Mouse (Mus musculus) G1E (cell line): Measurements from ENCODE around the gene Ski. TPM values are rescaled to one million over a fixed set of nuclear protein-coding genes. Genes with fewer than 3 reads are reported as not detected.
A peak's percentile ranks its signal among the peaks of the same experiment; 100 is the strongest.

Experiments used
- ATAC-seq: 2 replicates; pipeline ENCODE4 v1.8.0; 2016; ENCODE audit warnings: mild to moderate bottlenecking; ENCODE audit not compliant: insufficient number of reproducible peaks, poor library complexity, low FRiP score, severe bottlenecking; ENCODE audit errors: extremely low read depth
- DNase-seq: peaks from one replicate; pipeline ENCODE4 v3.0.0; 2012; ENCODE audit warnings: low spot score
- H3K27me3 ChIP-seq: 2 replicates; pipeline ENCODE4 v1.6.1; 2012; ENCODE audit warnings: mild to moderate bottlenecking, low read length, inconsistent platforms; ENCODE audit not compliant: insufficient read depth
- H3K36me3 ChIP-seq: replicated peaks from 2 replicates; pipeline ENCODE3; 2012; ENCODE audit warnings: mild to moderate bottlenecking, inconsistent platforms
- H3K4me1 ChIP-seq: 2 replicates; pipeline ENCODE4 v1.6.1; 2012; ENCODE audit warnings: low read depth, low read length, inconsistent platforms, mixed read lengths; ENCODE audit not compliant: insufficient read depth
- H3K4me3 ChIP-seq: 2 replicates; pipeline ENCODE4 v1.5.1; 2012; ENCODE audit warnings: low read depth, mild to moderate bottlenecking, inconsistent platforms, low read length, moderate library complexity, mixed read lengths
- H3K9me3 ChIP-seq: replicated peaks from 2 replicates; pipeline ENCODE4 v1.6.1; 2012; ENCODE audit warnings: inconsistent platforms
- CTCF ChIP-seq: IDR thresholded peaks from 2 replicates; pipeline ENCODE4 v1.5.1; 2012; ENCODE audit warnings: low read depth, low read length, inconsistent platforms, mixed read lengths
- GATA1 ChIP-seq: IDR thresholded peaks from 2 replicates; pipeline ENCODE4 v1.6.1; 2012; ENCODE audit warnings: borderline replicate concordance, low read length, inconsistent platforms, mixed read lengths
- GATA2 ChIP-seq: IDR thresholded peaks from 2 replicates; pipeline ENCODE4 v1.6.1; 2012; ENCODE audit warnings: low read depth, low read length, inconsistent platforms, borderline replicate concordance
- POLR2AphosphoS5 ChIP-seq: IDR thresholded peaks from 2 replicates; pipeline ENCODE4 v1.6.1; 2012; ENCODE audit warnings: low read depth, low read length, inconsistent platforms; ENCODE audit not compliant: insufficient replicate concordance
- TAL1 ChIP-seq: conservative IDR thresholded peaks from 2 replicates; pipeline ENCODE4 v1.6.1; 2012; ENCODE audit warnings: low read depth, low read length, inconsistent platforms, mixed read lengths
- polyA plus RNA-seq: library from polyadenylated mRNA; stranded (reverse); fragments of >175 nt; gene quantifications from 2 replicates; pipeline ENCODE4 v1.2.3, GENCODE M21; 2012
- total RNA-seq, 2 experiments: library from RNA; stranded (forward) in 1 of 2; stranded (reverse) in 1 of 2; fragments of 200-1000 nt in 1 of 2; fragments of >200 nt in 1 of 2; fragmentation: Nextera tagmentation in 1 of 2; gene quantifications; 2 replicates each; pipeline ENCODE4 v1.2.3; 2014 to 2017

The Ski gene
- total and polyA plus RNA-seq, 3 experiments: 16.9 to 58.4 (median 40.7) TPM

DNA sequence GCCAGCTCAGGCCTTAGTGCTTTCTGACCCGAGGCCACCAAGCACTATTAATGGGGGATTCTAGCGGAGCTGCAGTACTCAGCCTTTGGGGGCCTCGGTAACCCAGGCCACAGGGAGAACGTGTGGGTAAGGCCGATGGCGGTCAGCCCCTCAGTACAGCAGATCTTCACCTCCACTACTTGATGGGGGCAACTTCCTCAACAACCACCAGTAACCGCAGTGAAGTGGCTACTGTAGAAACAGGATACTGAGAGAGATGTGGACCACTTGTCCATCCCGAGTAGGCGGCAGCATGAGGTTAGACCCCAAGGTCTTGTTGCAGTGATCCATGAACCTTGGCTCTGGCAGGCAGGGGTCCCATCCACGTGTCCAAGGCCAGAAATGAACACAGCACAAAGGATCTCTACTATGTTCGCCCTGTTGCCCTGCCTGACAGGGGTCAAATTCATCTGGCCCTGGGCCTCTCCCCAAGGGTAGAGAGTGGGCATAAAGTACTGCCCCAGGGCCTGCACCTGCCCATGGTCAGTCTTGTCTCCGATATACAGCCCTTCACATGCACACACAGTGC, 71.1 kb downstream of the Ski start:
- ATAC-seq (no peak), DNase-seq (no peak)
- peaks cover 49% of the 10 kb centered on the region for H3K27me3 ChIP-seq
- H3K4me1 ChIP-seq: peaks cover 35% of the 10 kb centered on the region
- no peak for TF ChIP-seq GATA2
- no peak for TF ChIP-seq POLR2AphosphoS5
- no peak for TF ChIP-seq CTCF
- no peak for TF ChIP-seq GATA1
- TF ChIP-seq TAL1: no peak
- H3K4me3 ChIP-seq: peak overlapping the region; percentile 60; the same call in 1 of the 2 replicates
- H3K36me3 ChIP-seq: peaks cover 42% of the 10 kb centered on the region
- H3K9me3 ChIP-seq: peaks cover 10% of the 10 kb centered on the region; the same call in 1 of the 2 replicates

DNA sequence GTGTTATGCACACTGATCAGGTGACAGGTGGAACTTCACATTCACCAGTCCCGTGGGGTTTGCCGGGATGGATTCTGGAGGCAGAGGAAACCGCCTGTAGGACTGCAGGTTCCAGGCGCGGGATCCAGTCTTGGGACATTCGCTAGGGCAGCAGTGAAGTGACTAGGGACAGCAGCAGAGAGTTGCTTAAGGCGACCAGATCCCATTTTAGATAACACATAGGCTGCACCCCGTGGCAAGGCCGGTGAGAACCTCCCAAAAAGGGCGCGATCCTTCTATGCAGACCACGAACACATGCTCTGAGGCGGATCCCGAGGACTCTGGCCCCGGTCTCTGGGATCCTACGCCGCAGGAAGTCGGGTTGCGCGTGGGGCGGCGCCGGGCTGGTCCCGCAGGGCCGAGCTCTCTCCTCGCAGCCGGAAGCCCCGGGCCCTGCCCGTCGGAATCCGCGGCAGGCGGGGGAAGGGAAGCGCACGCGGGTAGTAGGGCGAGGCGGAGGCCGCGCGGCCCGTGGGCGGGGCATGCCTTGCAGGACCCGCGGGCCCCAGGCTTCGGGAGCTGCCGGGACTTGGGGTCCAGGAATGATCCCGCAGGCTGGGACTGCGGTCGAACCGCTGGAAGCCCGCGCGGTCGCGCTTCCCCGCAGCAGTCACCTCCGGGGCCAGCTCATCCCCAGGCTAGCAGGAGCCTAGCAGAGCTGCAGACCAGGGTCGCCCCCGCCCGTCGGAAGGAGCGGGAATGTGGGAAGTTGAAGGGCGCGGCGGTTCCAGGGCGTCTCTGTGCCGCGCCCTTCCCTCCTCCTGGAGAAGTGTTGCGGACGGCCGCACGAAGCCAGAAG, 71.9 kb downstream of the Ski start:
- TF ChIP-seq POLR2AphosphoS5 (no peak), GATA1 (no peak), GATA2 (no peak), TAL1 (no peak), CTCF (no peak)

GRCm38 (mm10) chr4:155149941-155150275, 72.5 kb downstream of the Ski start:
- Histone ChIP-seq H3K36me3 (peaks cover 28% of the 10 kb centered on the region), H3K4me3 (no peak overlapping the region), H3K9me3 (peaks cover 10% of the 10 kb centered on the region; the same call in 1 of the 2 replicates), H3K4me1 (peaks cover 38% of the 10 kb centered on the region), H3K27me3 (peaks cover 62% of the 10 kb centered on the region)
- no peak for DNase-seq
- no peak for ATAC-seq
- TF ChIP-seq GATA2 (no peak), CTCF (no peak), GATA1 (no peak), POLR2AphosphoS5 (no peak), TAL1 (no peak)

More for the DNA sequence above, 71.9 kb downstream of the Ski start:
- Histone ChIP-seq H3K27me3 (peaks cover 56% of the 10 kb centered on the region), H3K4me1 (peaks cover 36% of the 10 kb centered on the region), H3K9me3 (peaks cover 10% of the 10 kb centered on the region; the same call in 1 of the 2 replicates), H3K36me3 (peaks cover 34% of the 10 kb centered on the region), H3K4me3 (peak overlapping the region; percentile 60; the same call in 1 of the 2 replicates)
- DNase-seq (peak; percentile 56), ATAC-seq (no peak)

- peaks cover 22% of the 10 kb centered on the region for H3K36me3 ChIP-seq
- TF ChIP-seq POLR2AphosphoS5 (no peak), GATA1 (no peak), CTCF (no peak), TAL1 (no peak), GATA2 (no peak)
- H3K27me3 ChIP-seq: peaks cover 66% of the 10 kb centered on the region
- ATAC-seq (no peak), DNase-seq (no peak)
- H3K9me3 ChIP-seq: peaks cover 10% of the 10 kb centered on the region; the same call in 1 of the 2 replicates
- peaks cover 40% of the 10 kb centered on the region for H3K4me1 ChIP-seq
- no peak overlapping the region for H3K4me3 ChIP-seq
Observed at GRCm38 (mm10) chr4:155148910-155149698, 73.3 kb downstream of the Ski start.

DNA sequence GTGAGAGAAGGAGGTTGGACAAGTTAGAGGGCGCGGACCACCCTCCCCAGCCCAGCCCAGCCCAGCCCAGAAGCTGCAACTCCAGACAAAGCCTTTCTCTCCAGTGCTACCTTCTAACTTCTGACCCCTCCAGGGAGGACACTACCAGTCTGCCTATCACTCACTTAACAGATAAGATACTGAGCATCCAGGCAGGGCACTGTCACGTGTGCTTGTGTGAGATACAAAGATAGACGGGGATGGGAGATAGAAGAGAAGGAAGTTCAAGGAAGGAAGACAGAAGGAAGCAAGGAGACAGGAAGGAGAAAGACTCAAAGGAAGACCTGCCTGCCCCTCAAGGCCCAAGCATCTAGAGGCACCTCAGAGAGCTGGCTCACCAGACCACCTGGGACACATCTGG, 73.9 kb downstream of the Ski start:
- no peak overlapping the region for H3K4me3 ChIP-seq
- peaks cover 10% of the 10 kb centered on the region; the same call in 1 of the 2 replicates for H3K9me3 ChIP-seq
- DNase-seq (no peak), ATAC-seq (no peak)
- peaks cover 41% of the 10 kb centered on the region for H3K4me1 ChIP-seq
- peaks cover 17% of the 10 kb centered on the region for H3K36me3 ChIP-seq
- peaks cover 72% of the 10 kb centered on the region for H3K27me3 ChIP-seq
- TF ChIP-seq GATA2 (no peak), POLR2AphosphoS5 (no peak), GATA1 (no peak), TAL1 (no peak), CTCF (no peak)
